Mouse (Mus musculus): ENCODE measurements around the gene Zc2hc1c.
A peak's percentile ranks its signal among the peaks of the same experiment; 100 is the strongest.

Gene Zc2hc1c

GRCm38 (mm10) chr12:85284996-85285395 lies 3.4 kb upstream of the Zc2hc1c start:
- DNase-seq (ENCODE audit: low read depth): no peak

GRCm38 (mm10) chr12:85286941-85287340 lies 1.4 kb upstream of the Zc2hc1c start:
- no peak for DNase-seq (ENCODE audit: low read depth)

GRCm38 (mm10) chr12:85287809-85288485 lies 444 bp upstream of the Zc2hc1c start, which contains the start of gene Acyp1:
TSS of gene Acyp1 (minus strand) at chr12:85288438.
- no peak for DNase-seq (ENCODE audit: low read depth)

- DNase-seq (ENCODE audit: low read depth): no peak
Observed at GRCm38 (mm10) chr12:85289157-85290000, 988 bp downstream of the Zc2hc1c start.

- no peak for DNase-seq (ENCODE audit: low read depth)
Observed at GRCm38 (mm10) chr12:85290633-85291032, 2.2 kb downstream of the Zc2hc1c start.

GRCm38 (mm10) chr12:85291541-85291940 lies 3.1 kb downstream of the Zc2hc1c start:
- DNase-seq (ENCODE audit: low read depth): no peak

- no peak for DNase-seq (ENCODE audit: low read depth)
Observed at GRCm38 (mm10) chr12:85292288-85292687, 3.9 kb downstream of the Zc2hc1c start.

- DNase-seq (ENCODE audit: low read depth): no peak
Observed at GRCm38 (mm10) chr12:85292906-85293305, 4.5 kb downstream of the Zc2hc1c start.

- no peak for DNase-seq (ENCODE audit: low read depth)
Observed at GRCm38 (mm10) chr12:85295506-85295905, 7.1 kb downstream of the Zc2hc1c start.

- no peak for DNase-seq (ENCODE audit: low read depth)
Observed at GRCm38 (mm10) chr12:85296915-85297314, 8.5 kb downstream of the Zc2hc1c start.

GRCm38 (mm10) chr12:85297345-85297997 lies 9.1 kb downstream of the Zc2hc1c start:
- DNase-seq (ENCODE audit: low read depth): no peak

GRCm38 (mm10) chr12:85298127-85298834 lies 9.9 kb downstream of the Zc2hc1c start:
- no peak for DNase-seq (ENCODE audit: low read depth)

- no peak for DNase-seq (ENCODE audit: low read depth)
Observed at GRCm38 (mm10) chr12:85298835-85299180, 10.4 kb downstream of the Zc2hc1c start.

- DNase-seq (ENCODE audit: low read depth): no peak
Observed at GRCm38 (mm10) chr12:85303256-85303655, 14.9 kb downstream of the Zc2hc1c start.

- no peak for DNase-seq (ENCODE audit: low read depth)
Observed at GRCm38 (mm10) chr12:85304725-85305124, 16.3 kb downstream of the Zc2hc1c start.

GRCm38 (mm10) chr12:85305247-85305892 lies 17.0 kb downstream of the Zc2hc1c start:
- DNase-seq (ENCODE audit: low read depth): peak; percentile 89

GRCm38 (mm10) chr12:85308651-85309050 lies 20.3 kb downstream of the Zc2hc1c start:
- DNase-seq (ENCODE audit: low read depth): no peak

- DNase-seq (ENCODE audit: low read depth): no peak
Observed at GRCm38 (mm10) chr12:85330153-85330552, 41.8 kb downstream of the Zc2hc1c start.

- no peak for DNase-seq (ENCODE audit: low read depth)
Observed at GRCm38 (mm10) chr12:85337567-85338311, 49.3 kb downstream of the Zc2hc1c start.

- no peak for DNase-seq (ENCODE audit: low read depth)
Observed at GRCm38 (mm10) chr12:85338815-85339214, 50.4 kb downstream of the Zc2hc1c start.

GRCm38 (mm10) chr12:85339243-85339729 lies 50.9 kb downstream of the Zc2hc1c start, which contains the start of gene Nek9:
TSS of gene Nek9 (minus strand) at chr12:85339362.
- peak; percentile 91 for DNase-seq (ENCODE audit: low read depth)

Data from c-Kit-positive CD71-negative TER-119-negative erythroid progenitor cells, embryonic 14.5 days (primary cell).